Mouse (Mus musculus) heart, postnatal 4 days (tissue): ENCODE results near the gene Cysltr2. TPM values are rescaled to one million over a fixed set of nuclear protein-coding genes. Genes with fewer than 3 reads are reported as not detected.

Experiments
- DNase-seq: peaks from one replicate; pipeline ENCODE4 v3.0.0; 2021
- total RNA-seq, 2 experiments: library from RNA; stranded (reverse); gene quantifications; 2 replicates each; pipeline ENCODE4 v1.2.3; 2021

Cysltr2 gene
- total RNA-seq, 2 experiments from 2014 or later, result not detected

- peak; percentile 89 for DNase-seq
These were observed 65.5 kb downstream of the Cysltr2 start for GRCm38 (mm10) chr14:72983456-72983855.

DNA sequence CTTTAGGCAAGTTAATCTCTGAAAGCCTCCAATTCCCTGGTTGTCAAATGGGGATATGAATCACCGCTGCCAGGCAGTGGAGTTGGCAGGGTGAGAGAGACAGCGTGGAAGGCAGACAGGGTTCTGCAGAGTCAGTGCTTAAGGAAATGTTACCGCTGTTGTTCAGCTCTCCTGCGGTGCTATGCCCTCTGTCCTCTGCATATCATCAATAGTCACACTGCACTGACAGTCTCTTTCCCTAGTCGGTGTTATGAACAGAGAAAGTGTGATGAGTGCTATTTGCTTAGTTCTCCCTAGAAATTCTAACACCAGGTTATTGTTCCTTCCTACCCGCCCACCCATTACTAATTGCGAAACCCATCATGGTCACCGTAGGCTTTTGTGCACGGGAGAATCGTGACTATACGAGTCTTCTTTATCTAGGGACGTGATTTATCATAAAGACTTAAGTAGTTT lies 65.9 kb downstream of the Cysltr2 start:
- no peak for DNase-seq

DNA sequence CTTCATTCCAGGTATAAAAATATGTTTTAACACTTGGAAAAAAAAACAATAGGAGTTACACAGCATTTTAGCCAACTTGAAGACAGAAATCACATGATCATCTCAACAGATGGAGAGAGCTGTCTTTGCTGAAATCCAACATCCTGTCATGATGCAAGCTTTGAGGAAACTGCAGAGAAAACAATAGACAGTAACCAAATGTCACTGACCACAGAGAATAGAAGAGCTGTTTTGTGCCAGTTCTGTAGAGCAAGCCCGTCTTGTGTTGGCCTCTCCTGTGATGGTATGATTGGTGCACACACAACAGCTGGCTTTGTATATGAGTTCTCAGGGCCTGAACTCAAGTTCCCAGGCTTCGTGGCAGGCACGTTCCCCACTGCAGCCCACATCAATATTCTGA lies 68.2 kb downstream of the Cysltr2 start:
- DNase-seq, result no peak

- DNase-seq, result no peak
These were observed 68.8 kb downstream of the Cysltr2 start for GRCm38 (mm10) chr14:72980106-72980505.

DNA sequence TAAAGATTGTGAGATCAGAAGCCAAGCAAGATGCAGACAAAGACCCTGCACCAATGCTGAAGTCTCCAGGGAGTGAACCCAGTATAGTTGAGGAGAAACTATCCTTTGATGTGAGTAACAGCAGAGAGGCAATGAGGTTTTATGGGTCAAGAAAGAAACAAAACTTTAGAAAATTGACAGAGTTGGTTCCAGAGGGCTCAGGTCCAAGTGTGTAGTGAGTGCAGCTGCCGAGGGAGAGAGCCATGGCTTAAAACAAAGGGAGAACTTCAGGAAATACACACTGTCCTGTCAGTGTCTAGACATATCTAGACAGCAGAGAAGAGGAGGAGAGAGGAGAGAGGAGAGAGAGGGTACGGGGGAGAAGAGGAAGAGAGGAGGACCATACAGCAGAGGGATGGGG lies 72.8 kb downstream of the Cysltr2 start:
- DNase-seq, result no peak

Other genes with a start within 250 kb of the Cysltr2 start
- gene Rcbtb2, start 73.9 kb upstream of the Cysltr2 start, total RNA-seq, result 10 to 100 TPM; 40.6 to 44.4 TPM
- gene Lpar6, start 188.8 kb upstream of the Cysltr2 start, total RNA-seq, result 1 to 10 TPM; 4.0 to 4.1 TPM